Mouse (Mus musculus): ENCODE results near the gene Hoxa4.

Gene Hoxa4

DNA sequence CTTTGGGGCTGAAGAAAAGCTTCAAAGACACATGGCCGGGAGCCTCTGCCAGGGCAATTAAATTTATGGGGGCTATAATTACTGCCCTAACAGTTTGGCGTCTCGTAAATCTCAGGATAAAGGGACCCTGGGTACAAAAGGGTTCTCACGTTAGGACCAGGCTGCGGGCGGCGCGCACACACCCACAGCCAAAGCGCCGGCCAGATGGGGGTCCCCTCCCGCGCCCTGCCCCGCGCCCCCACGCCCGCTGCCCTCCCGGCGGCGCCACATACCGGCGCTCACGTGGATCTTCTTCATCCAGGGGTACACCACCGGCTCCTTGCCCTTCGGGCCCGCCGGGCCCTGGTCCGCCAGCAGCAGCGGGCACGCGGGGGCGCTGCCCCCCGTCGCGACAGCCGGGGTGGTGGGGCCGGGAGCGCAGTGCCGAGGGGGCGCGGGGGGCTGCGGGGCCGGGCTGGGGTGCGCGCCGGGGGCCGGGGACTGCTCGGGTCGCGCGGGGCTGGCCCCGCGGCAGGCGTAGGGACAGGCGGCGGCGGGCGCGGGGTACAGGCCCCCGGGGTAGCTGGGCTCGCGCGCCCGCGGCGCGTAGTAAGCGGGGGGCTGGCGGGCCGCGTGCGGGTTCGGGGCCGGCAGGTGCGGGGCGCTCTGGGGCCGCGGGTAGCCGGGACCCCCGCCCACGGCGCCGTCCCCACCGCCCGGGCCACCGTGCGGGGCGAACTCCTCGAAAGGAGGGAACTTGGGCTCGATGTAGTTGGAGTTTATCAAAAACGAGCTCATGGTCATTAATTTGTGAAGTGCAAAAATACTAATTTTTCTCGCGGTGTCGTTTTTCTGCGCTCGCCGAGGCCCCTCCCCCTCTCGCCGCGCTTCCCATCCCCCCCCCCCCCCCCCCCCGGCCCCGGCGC, at the start of gene Hoxa4:
Gene Hoxa4, minus strand, starts transcription at position 848 of the 905 bp plus-strand sequence.
- DNase-seq (ENCODE audit: low read depth, low spot score): no peak

DNA sequence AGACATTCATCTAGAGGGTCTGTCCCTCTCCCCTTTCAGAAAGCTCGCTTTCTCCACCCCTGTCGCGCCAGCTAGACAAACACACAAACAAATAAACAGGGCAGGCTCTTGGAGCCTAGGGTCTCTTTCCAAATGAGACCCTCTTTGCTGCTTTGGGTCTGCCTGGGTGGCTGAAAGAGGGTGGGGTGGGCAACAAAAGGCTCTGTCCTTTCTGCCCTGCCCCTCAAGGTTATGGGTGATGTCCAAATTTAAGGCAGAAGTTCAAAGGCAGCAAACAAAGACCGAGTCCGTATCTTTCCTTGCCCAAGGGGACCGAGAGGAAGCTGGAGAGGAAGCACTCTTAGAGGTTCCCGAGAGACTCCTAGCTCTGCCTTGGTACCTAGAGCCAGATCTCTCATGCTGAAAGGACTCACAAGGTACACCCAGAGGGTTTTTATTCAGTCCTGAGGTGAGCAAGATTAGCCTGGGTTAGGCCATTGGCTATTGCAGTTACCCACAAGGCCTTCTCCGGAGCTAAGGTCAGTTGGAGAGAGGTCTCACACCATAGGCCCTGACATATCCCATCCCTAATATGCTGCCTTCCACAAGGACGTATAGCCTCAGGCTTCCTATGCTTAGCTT, 49.6 kb upstream of the Hoxa4 start:
- no peak for DNase-seq (ENCODE audit: low read depth, low spot score)

DNA sequence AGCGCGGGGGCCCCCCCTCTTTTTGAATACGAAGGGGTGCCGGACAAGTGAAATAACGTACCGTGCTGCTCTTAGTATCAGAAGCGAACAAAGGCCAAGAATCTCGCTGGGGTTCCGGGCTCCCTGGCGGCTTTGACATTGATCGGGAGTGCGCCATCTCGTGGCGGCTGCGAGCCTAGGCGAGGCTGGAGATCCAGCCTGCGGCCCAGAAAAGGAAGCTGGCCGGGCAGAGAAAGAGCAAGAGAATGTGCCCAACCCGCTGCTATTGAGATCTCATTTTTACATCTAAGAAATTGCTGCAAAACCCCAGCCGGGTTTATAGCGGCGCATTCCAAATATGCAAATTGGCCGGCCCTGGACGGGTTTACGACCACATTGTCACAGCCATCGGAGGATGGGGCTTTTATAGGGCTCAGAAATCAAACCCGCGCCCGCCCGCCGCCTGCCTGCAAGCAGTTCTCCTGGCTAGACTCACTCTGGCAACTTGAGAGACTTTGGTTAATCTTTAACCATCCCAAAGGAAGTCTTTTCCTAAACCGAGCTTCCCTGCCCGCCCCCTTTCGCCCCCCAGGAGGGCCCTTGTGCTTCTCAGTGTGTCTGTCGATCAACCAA, 48.9 kb upstream of the Hoxa4 start, which contains the start of gene Hoxa10:
Gene Hoxa10, minus strand, starts transcription at position 466 of the 612 bp plus-strand sequence.
- no peak for DNase-seq (ENCODE audit: low read depth, low spot score)

DNA sequence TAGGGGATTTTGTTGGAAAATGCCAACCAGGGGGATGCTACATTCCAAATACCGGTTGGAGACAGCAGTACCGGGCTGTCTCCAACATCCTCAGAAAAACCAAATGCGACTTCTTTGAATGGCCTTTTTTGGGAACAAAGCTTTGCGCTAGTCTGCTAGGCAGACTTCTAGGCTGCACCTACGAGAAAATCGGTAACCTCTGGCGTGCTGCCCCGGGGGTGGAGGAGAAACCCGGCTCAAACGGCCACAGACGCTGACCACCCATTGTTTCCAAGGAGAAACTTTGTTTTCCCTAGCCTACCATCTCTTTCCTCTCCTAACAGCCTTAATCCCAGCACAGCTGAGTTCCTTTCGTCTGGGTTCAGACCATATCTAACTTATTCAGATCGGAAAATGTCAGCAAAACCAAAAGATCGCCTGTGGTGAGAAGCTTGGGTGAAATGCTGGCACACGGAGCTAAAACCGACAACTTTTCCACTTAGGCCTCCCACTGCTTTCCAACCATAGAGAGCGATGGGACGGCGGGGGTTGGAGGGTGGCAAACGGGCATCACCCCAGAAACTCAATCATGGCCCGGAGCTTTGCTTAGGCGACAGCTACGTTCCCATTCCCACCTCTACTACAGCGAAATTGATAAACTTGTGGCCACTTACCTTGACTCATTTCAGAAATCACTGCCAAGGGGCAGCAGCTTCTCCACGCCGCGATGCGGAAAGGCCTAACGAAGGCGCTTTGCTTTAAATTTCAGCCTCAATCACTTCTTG, 48.3 kb upstream of the Hoxa4 start:
- DNase-seq (ENCODE audit: low read depth, low spot score): no peak

DNA sequence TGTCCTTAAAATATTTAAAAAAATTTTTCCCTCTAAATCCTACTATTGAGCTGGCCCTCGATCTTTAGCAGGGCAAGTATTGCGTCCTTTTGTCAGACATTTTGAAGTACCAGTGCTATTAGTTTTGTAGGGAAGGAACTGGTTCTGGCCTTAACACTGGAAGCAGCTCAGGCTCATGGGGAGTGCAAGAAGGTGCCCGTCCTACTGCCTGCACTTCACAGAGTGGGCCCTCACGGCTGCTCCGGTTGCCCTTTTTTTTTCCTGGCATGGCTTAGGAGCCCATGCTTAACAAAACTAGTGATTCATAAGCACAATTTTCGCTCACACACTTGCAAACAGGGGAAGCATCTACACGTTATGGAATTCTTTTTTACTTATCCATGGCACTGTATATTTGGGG, 47.4 kb upstream of the Hoxa4 start:
- no peak for DNase-seq (ENCODE audit: low read depth, low spot score)

DNA sequence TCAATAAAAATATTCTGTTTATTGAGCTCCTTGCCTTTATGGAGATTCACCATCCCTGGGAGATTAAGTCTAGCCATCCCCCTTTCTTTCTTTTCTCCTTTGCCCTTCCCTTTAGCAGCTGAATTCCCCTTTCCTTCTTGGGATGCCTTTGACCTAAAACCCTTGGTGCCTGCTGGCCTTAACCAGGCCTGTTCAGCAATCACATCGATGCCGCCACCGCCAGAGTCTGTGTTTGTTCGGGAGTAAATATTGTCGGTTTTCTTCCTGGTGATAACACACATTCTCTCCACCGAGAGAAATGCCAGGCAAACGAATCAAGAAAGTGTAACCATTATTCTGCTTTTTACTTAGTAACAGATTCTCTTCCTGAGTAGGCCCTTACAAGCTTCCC, 46.6 kb upstream of the Hoxa4 start:
- no peak for DNase-seq (ENCODE audit: low read depth, low spot score)

DNA sequence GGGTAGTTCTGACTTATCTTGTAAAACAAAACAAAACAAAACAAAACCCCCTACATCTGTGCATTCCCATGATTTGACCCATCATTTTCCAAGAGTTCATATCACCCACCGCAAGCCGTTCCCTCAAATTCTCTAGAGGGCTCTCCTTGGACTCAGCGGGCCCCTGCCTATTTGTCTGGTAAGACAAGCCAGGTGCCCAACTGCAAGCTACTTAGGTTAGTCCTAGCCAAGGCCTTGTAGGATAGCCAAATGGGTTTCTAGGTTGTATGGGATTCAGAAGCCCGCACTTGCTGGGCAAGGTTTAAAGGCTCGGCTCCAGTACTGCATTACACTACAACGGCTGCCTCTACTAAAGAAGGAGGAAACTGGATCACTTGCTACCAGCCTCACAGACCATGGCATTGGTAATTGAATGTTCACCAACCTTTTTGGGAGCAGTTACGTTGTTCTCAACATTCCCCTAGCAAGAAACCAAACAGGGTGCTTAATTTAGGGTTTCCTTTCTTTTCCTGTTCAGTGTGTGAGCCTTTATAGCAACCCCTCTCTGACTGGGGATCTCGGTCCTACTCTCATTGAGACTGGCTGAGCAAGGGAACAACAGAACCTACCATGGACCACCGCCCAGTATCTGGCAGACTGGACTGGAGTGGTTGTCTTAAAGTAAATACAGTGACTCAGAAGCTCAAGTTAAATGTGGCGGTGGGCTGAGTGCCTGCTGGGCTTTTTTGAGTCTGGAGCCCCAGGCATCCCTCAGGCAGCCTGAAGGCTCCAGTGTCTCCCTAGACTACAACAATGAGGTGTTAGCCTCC, 46.0 kb upstream of the Hoxa4 start:
- no peak for DNase-seq (ENCODE audit: low read depth, low spot score)

DNA sequence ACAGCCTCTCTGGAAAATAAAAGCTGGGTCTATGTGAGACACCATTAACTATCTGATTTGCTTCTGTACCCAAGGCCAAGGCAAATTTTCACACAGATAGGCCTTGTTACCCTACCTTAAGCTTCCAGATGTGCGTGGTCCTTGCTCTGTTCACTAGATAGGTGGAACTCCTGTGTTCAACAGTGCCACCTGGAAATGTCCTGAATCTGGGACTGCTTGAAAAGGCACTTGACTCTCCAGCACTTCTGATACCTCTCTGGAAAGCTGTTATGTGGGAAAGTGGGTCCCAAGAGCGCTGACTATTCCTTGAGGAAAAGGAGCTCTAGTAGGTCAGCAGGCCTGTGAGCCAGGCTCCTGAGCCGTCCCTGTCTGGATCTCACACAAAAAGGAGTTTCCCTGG, 45.3 kb upstream of the Hoxa4 start:
- DNase-seq (ENCODE audit: low read depth, low spot score): no peak

DNA sequence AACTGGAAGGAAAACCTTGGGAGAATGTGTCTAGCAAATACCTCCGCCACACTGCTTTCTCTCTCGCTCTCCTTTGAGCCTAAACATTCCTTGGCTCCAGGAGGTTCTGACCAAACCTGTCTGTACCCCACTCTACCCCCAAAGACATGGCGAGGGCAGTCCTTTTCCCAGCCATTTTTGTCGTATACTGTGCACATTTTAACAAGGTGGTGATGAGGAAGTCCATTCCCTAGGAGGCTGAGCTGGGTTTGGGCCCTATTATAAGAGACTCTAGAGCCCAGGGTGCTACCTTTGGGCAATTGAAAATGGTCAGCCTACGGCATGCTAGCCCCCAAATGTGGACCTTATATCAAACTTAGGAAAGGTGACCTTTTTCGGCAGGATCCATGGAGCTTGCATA, 44.3 kb upstream of the Hoxa4 start:
- DNase-seq (ENCODE audit: low read depth, low spot score): no peak

DNA sequence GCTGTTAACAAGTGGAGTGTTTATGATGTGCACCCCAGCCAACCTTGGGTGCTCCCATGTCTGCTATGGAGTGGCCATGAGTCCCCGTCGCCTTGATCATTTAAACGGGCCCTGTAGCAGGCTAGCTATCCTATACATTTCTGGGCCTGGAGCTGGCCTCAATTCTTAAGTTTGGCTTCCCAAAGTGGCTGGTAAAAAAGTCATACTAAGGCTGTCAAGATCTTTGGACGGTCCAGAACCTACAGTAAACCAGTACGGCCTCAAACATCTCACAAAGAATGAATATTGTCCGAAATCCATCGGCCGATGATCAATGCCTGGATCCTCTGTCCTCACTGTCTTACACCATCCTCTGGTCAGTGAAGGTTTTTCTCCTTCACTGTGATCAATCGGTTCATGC, 43.7 kb upstream of the Hoxa4 start:
- DNase-seq (ENCODE audit: low read depth, low spot score): no peak

DNA sequence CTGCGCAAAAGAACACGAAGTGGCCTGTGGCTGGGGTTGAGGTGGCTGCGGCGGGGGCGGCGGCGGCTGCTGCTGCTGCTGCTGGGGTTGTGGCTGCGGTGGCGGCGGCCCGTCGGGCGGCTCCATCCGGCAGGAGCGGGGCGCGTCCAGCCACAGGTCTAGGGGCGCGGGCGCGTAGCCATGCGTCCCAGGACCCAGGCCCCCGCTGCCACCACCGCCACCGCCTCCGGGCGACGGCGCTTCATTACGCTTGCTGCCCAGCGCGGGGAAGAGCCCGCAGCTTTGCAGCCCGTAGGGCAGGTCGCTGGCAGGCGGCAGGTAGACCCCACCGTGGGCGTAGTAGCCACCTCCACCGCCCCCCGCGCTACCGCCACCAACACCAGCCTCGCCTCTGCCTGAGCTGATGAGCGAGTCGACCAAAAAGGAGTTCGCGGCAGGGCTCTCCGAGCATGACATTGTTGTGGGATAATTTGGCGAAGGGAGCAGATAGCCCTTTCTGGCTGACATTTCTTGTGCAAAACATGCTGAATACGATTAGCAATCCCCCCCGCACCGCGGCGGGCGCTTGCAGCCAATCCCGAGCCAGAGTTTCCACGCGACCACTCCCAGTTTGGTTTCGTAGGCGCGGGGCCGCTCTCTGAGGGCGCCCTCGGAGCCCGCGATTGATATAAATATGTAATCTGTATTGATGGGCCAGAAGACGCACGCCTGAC, 43.0 kb upstream of the Hoxa4 start:
- DNase-seq (ENCODE audit: low read depth, low spot score): no peak

DNA sequence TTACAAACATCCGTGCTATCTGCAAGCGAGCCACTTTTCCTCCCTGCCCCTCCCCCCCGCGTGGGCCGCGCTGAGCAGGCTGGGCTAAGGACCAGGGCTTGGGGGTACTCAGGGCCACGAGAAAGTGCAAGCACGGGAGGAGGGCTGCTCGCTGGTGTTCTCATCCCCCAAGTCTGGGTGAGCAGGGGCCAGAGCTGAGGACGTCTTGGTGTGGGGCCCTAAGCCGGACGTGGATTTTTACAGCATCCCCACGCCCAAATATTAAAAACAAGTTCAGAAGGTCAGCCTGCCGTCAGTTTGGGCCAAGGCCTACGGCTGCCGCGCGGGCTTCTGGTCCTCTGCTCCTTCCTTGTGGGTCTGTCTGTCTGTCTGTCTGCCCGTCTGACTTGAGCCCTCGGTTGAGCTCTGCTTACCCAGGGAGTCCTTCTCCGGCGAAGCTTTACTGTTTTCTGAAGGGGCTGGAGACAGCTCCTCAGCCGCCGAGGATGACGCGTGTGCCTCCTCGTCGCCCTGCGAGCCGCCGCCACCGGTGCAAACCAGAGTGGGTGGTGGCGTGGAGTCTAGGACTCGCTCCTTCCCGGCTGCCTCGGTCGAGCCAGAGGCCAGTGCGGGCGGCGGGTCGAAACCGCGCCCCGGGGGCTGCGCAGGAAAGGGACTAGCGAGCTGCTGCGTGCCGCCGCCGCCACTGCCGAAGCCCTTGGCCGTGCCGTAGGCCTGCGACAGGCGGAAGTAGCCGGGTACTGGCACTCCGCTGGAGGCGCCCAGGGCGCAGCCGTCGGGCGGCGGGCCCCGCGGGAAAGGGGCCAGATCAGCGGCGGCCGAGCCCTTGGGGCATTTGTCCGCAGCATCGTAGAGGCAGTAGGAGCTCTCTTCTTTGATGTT, 42.2 kb upstream of the Hoxa4 start:
- no peak for DNase-seq (ENCODE audit: low read depth, low spot score)

DNA sequence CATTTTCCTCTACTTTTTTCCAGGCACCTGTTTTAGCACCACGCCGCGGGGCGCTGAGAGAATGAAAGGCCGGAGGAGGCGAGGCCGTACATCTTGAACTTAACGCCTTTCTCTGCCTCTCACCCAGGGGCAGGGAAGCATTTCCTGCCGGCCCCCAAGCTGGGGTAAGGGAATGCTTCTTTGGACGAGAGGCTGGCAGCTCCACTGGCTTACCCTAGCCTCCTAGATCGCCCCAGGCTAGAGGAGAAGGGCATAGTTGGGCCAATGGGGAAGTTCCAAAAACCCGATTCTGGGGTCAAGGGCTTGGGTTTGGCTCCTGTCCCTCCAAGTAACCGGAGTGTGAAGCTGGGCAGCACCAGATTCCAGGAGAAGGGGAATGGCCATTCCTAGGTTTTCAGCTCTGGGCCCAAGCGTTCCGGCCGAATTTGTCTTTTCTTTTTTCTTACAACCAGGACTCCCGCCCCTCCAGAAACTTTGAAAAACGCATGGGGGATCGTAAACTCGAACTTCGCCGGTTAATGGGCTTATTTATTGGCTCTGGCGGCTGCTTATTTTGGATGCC, 41.5 kb upstream of the Hoxa4 start:
- DNase-seq (ENCODE audit: low read depth, low spot score): no peak

DNA sequence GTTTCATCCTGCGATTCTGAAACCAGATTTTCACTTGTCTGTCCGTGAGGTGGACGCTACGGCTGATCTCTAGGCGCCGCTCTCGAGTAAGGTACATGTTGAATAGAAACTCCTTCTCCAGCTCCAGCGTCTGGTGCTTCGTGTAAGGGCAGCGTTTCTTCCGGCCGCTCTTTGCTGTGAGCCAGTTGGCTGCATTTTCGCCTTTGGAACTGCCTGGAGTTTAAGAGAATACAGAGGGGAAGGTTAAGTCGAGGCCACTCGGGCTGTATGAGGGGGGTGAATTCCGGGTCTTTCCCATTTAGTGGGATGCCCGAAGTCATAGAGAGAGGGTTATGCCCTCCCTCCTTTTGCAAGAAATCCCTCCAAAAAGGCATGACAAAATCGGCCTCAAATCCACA, 41.0 kb upstream of the Hoxa4 start:
- no peak for DNase-seq (ENCODE audit: low read depth, low spot score)

DNA sequence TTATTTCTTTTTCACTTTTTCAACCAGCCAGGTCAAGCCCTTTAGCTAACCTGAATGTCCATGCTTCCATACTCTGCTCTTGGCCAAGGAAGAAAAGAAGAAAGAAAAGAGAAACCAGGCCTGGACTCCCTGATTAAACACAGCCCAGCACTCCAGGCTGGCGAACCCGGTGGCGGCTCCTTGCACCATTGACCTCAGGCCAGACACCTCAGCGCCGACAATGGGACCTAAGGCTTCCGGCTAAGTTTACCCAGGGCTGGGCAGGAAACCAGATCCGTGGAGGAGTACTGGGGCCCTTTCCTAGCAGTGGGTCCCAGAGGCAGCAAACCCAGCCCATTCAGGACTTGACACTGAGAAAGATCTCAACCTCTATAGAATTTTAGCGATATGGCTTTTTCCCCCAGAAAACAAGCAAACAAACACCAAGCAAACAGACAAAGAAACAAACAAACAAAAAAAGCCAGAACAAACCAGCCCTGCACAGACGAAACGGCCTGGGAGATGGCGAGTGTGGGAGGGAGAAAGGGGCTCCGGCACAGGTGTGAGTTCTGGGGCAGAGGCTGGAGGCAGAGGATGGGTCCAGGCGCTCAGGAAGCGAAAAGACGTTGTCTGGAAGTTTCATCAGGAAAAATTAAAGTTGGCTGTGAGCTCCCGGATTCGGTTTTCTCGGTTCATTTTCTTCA, 40.5 kb upstream of the Hoxa4 start:
- no peak for DNase-seq (ENCODE audit: low read depth, low spot score)

DNA sequence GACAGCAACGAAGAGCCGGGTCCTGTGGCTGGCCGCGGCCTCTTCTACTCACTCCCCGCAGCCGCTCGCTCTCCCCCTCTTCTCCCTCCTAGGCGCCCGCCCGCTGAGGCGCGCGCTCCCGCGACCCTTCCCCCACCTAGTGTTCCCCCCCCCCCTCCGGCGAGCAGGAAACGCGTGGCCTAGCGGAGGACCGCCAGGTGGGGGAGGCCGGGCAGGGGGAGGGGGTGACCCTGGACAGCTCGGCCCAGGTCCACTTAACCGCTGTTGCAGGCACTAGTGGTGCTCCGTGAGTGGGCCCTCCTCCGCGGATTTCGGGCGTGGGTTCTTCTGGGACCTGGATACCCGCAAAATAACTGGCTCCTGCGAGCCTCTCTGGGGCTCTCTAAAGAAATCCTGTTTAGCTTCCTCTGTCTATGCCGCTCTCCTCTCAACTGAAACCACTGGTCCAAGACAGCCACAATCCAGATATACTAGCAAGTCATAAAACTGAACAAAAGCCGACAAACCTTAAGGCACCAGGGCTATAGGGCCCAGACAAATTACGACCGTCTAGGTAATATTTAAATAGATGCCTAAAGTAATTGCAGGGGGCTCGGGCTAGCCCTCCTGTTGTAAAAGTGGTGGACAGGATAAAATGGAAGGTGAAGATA, 39.1 kb upstream of the Hoxa4 start, which contains the start of gene Hoxa9:
Gene Hoxa9, minus strand, starts transcription at position 574 of the 650 bp plus-strand sequence.
- DNase-seq (ENCODE audit: low read depth, low spot score): no peak

DNA sequence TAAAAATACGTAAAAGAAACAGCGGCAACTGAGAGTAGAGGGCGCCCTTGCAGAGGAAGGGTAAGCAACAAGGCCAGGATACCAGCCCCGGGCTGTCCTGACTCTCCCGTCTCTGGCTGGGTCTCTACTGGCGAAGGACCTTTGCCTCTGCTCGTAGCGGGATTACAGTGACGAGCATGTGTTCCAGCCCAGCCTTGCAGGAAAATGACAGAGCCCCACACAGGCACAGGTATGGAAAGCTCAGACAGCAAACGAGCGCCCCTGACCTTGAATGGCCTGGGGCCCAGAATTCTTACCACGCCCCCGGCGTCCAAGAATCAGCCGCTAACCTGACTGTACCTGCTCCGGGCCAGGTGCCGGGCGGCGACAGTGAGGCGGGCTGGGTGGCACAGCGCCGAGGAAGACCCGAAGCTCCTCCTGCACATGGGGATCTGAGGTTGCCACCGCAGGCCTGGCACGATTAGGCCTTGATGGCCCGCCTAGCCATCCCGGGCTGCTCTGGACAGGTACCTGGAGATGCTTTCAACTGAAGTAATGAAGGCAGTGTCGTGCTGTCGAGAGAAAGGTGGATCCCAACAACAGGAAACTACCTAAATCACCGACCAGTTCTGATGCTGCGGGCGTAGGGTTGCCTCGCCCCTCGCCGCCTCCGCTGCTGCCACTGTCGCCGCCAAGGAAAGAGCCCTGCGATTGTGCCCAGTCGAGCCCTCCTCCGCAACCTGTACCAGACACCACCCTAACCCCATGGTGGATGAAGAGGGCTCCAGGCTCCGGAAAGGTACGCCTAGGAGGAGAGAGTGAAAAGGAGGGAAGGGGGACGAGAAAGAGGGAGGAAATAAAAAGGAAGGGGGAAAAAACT, 38.2 kb upstream of the Hoxa4 start:
- no peak for DNase-seq (ENCODE audit: low read depth, low spot score)

Measured in telencephalon, adult 2 months (tissue).